Mouse (Mus musculus) liver, adult 2 months (tissue): ENCODE measurements around the gene Prcd. TPM values are rescaled to one million over a fixed set of nuclear protein-coding genes. Genes with fewer than 3 reads are reported as not detected.

ENCODE experiments used
- DNase-seq: peaks from one replicate; pipeline ENCODE4 v3.0.0-alpha.2; 2011; ENCODE audit warnings: low read depth, low spot score; ENCODE audit errors: extremely low read depth
- H3K27ac ChIP-seq: fragments of 200-500 bp; replicated peaks from 2 replicates; pipeline ENCODE4 v1.5.1; 2012; ENCODE audit warnings: low read depth, mild to moderate bottlenecking, control low read depth, inconsistent platforms, low read length; ENCODE audit not compliant: insufficient read depth
- H3K27me3 ChIP-seq: fragments of 200-500 bp; 2 replicates; pipeline ENCODE4 v1.6.1; 2012; ENCODE audit warnings: mild to moderate bottlenecking, moderate library complexity, low read length, inconsistent platforms; ENCODE audit not compliant: control insufficient read depth, insufficient read depth
- H3K36me3 ChIP-seq: fragments of 200-500 bp; 2 replicates; pipeline ENCODE4 v1.6.1; 2012; ENCODE audit warnings: low read length, inconsistent platforms; ENCODE audit not compliant: control insufficient read depth, insufficient read depth
- H3K4me1 ChIP-seq: fragments of 200-500 bp; 2 replicates; pipeline ENCODE4 v1.6.1; 2011; ENCODE audit warnings: low read length; ENCODE audit not compliant: control insufficient read depth, insufficient read depth
- H3K4me3 ChIP-seq: fragments of 200-500 bp; 2 replicates; pipeline ENCODE4 v1.5.1; 2011; ENCODE audit warnings: low read depth, mild to moderate bottlenecking, control low read depth, low read length, moderate library complexity; ENCODE audit not compliant: insufficient read depth
- H3K79me2 ChIP-seq: fragments of 200-500 bp; 2 replicates; pipeline ENCODE4 v1.6.1; 2012; ENCODE audit warnings: inconsistent platforms, mild to moderate bottlenecking, low read length, moderate library complexity; ENCODE audit not compliant: control insufficient read depth, insufficient read depth
- H3K9ac ChIP-seq: fragments of 200-500 bp; 2 replicates; pipeline ENCODE4 v1.6.1; 2012; ENCODE audit warnings: low read depth, mild to moderate bottlenecking, control low read depth, inconsistent platforms, low read length
- CTCF ChIP-seq: fragments of 200-500 bp; IDR thresholded peaks from 2 replicates; pipeline ENCODE4 v1.5.1; 2011; ENCODE audit warnings: low read depth, low read length, control low read depth
- POLR2A ChIP-seq: fragments of 200-500 bp; IDR thresholded peaks from 2 replicates; pipeline ENCODE4 v1.6.1; 2011; ENCODE audit warnings: low read length, control low read depth; ENCODE audit not compliant: insufficient read depth; ENCODE audit errors: extremely low read depth
- WGBS: fragments of 180-500 bp; shearing (Covaris S2); methylation state at CpG from one replicate; pipeline ENCODE4 v1.1.7; 2018; 5-methylcytosine and 5-hydroxymethylcytosine counted together
- polyA plus RNA-seq: library from polyadenylated mRNA; depleted of rRNA; stranded (reverse); fragments of >200 nt; gene quantifications from 2 replicates; pipeline ENCODE4 v1.2.3, GENCODE M21; 2012
- total RNA-seq: library from RNA; depleted of rRNA; stranded (reverse); fragments of >200 nt; gene quantifications from 2 replicates; pipeline ENCODE4 v1.2.3, GENCODE M21; 2014

Prcd gene
- total and polyA plus RNA-seq, 2 experiments: not detected

- 67% methylated on average over 18 of the region's 18 CpGs for WGBS
- no peak for DNase-seq
- Histone ChIP-seq H3K79me2 (no peaks in the 10 kb centered on the region), H3K9ac (no peak overlapping the region), H3K36me3 (no peaks in the 10 kb centered on the region), H3K4me1 (no peaks in the 10 kb centered on the region), H3K27me3 (peaks cover 8% of the 10 kb centered on the region), H3K27ac (no peak overlapping the region), H3K4me3 (no peak overlapping the region)
- TF ChIP-seq CTCF (no peak), POLR2A (no peak)
These were observed 37.6 kb downstream of the Prcd start for GRCm38 (mm10) chr11:116690701-116691575.

- Histone ChIP-seq H3K36me3 (no peaks in the 10 kb centered on the region), H3K27me3 (peaks cover 8% of the 10 kb centered on the region), H3K9ac (peak overlapping the region; percentile 65; the same call in 1 of the 2 replicates), H3K4me3 (peak overlapping the region; percentile 57; the same call in 1 of the 2 replicates), H3K27ac (no peak overlapping the region), H3K4me1 (no peaks in the 10 kb centered on the region), H3K79me2 (no peaks in the 10 kb centered on the region)
- no peak for DNase-seq
- TF ChIP-seq POLR2A (no peak), CTCF (no peak)
- 44% methylated on average over 4 of the region's 4 CpGs for WGBS
These were observed 40.5 kb downstream of the Prcd start for GRCm38 (mm10) chr11:116693899-116694249.

DNA sequence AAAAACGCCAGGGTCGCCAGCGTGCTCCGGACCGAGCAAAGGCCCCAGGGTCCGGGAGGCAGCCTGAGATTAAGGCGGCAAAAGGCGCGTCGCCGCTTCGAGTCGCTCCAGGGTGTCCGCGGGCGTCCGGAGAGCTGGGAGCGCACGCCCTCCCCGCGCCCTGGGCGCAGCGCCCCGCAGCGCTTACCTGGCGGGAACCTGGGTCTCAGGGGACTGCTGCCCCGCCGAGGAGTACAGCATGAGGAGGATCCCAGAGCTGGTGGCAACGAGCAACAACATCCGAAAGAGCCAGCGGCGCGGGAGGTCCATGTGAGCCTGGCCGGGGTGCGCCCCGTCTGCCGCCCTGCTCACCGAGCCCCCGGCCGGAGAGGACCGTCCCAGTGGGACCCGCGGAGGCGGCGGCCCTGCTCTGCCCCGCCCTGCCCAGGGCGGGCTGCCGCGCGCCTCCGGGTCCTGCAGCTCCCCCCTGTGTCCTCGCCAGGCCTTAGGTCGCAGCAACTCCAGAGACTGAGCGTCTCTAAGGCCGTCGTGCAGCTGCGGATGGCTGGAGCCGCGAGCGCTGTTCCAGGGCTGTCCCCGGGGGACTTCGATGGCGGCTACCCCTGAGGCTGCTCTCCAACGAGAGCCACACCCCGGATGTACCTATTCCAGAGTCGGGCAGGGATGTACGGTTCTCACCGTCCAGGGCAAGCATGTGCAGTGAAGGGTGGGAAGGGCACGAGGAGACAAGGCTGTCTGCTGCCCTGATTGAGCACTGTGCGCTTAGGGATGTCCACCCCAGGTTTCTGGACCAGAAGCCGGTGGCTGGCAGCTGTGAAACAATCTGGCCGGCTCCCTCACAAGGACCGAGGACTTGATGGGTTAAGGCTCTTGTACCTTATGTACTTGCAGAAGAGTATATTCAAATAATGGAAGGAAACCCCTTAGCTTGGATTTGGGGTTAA is 41.2 kb downstream of the Prcd start:
- no peaks in the 10 kb centered on the region for H3K36me3 ChIP-seq
- no peak overlapping the region for H3K27ac ChIP-seq
- H3K27me3 ChIP-seq: peaks cover 8% of the 10 kb centered on the region
- no peaks in the 10 kb centered on the region for H3K4me1 ChIP-seq
- peak overlapping the region; percentile 65 for H3K9ac ChIP-seq
- WGBS: 4% methylated on average over 69 of the region's 73 CpGs
- no peaks in the 10 kb centered on the region for H3K79me2 ChIP-seq
- 0 out of 2 replicates have a peak, but pooled peaks have one; percentile 12 for TF ChIP-seq CTCF
- no peak for TF ChIP-seq POLR2A
- H3K4me3 ChIP-seq: peak overlapping the region; percentile 57
- DNase-seq: no peak

- no peak overlapping the region for H3K9ac ChIP-seq
- H3K4me3 ChIP-seq: no peak overlapping the region
- H3K79me2 ChIP-seq: no peaks in the 10 kb centered on the region
- H3K27ac ChIP-seq: no peak overlapping the region
- H3K4me1 ChIP-seq: no peaks in the 10 kb centered on the region
- TF ChIP-seq POLR2A (no peak), CTCF (no peak)
- WGBS: 25% methylated on average over 23 of the region's 23 CpGs
- no peaks in the 10 kb centered on the region for H3K36me3 ChIP-seq
- H3K27me3 ChIP-seq: peaks cover 8% of the 10 kb centered on the region
- peak; percentile 56 for DNase-seq
These were observed 42.0 kb downstream of the Prcd start for GRCm38 (mm10) chr11:116695194-116695880.

GRCm38 (mm10) chr11:116696426-116696825 is 43.1 kb downstream of the Prcd start:
- Histone ChIP-seq H3K79me2 (no peaks in the 10 kb centered on the region), H3K27me3 (peaks cover 8% of the 10 kb centered on the region), H3K9ac (no peak overlapping the region), H3K4me1 (no peaks in the 10 kb centered on the region), H3K4me3 (no peak overlapping the region), H3K27ac (no peak overlapping the region), H3K36me3 (no peaks in the 10 kb centered on the region)
- DNase-seq: no peak
- WGBS: 87% methylated on average over 4 of the region's 4 CpGs
- TF ChIP-seq POLR2A: no peak
- no peak for TF ChIP-seq CTCF
